Mouse (Mus musculus) Muller cell, postnatal 12 days (primary cell): ENCODE results near the gene Nectin2.

ENCODE experiments used
- DNase-seq: peaks from one replicate; pipeline ENCODE4 v3.0.0-alpha.2; 2015; ENCODE audit errors: inconsistent ontology term

Nectin2 gene

GRCm38 (mm10) chr7:19713196-19713595 lies 37.1 kb downstream of the Nectin2 start:
- no peak for DNase-seq

GRCm38 (mm10) chr7:19712414-19712813 lies 37.9 kb downstream of the Nectin2 start:
- no peak for DNase-seq

DNA sequence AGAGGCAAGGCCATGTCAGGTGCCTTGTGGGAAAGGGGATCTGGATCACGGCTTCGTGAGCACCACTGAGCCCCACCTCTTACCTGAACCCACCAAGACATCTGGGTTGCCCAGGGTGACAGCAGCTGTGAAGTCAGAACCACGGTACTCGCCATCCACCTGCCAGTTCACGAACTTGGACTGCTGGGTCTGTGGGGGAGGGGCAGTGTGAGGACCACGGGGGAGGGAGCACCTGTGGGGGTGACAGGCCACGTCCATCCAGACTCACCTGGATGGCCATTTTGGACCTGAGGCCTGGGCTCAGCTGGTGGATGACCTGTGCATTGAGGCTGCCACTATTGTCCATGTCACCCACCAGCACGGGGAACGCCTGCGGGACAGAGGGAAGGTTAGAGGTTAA lies 39.6 kb downstream of the Nectin2 start:
- no peak for DNase-seq

DNA sequence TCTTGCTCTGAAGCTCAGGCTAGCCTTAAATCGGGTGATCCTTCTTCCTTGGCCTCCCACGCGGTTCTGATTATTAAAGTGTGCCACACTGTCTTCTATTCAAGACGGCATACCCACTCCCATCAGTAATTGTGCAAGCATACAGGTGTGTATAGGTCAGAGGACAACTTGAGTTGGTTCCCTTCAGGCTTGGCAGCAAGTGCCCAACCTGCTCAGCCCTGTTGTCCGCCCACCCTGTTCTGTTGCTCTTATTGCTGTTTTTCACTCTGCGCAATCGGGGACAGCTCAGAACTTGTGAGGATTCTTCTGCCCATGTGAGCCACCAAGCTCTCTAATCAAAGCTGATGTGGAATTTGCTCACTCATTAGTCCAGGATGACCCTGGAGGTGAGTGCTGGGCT lies 45.0 kb downstream of the Nectin2 start:
- no peak for DNase-seq

DNA sequence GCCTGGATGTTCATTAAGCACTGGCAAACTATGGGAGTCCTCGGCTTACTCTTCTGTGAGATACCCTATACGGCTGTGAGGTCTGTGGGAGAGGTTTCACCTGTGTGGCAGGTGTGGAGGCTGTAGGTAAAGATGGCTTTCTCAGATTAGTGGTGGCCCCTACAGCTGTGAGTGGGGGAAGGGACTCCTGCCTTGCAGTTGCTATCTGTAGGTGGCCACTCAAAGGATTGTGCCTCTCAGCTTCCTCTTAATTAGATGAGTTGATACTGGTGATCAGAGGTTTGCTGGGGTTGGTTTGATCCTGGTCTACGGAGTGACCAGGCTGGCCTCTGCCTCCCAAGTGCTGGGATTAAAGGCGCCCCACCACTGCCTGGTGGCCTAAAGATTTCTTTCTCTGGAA lies 45.8 kb downstream of the Nectin2 start:
- no peak for DNase-seq

DNA sequence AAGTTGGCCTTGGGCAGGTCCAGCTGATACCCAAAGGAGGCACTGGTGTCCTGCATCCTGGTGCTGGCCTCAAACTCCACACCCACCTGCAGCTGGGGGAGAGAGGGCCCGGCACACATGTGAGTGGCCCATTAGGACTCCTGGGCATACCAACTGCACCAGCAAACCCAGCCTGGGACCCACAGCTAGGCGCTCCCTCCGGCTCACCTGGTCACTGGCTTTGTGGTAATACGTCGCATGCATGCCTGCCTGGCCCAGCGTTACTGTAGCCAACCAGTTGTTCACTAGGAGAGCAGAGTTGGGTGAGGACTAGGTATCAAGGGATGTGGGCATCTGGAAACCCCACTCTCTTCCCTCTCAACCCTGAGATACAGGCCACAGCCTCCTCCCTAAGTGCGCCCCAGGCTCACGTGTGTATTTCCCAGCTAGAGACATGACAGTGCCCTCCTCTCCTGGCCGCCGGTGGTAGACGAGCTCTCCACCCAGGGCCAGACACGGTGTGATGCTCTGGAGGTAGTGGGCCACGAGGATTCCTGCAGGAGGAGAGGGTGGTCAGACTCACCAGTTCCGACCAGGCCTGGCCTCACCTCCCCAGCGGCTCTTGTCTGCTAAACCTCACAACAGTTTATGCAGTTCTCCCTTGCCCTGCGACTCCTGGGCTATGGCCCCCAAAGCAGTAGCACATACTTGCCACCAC lies 47.3 kb downstream of the Nectin2 start:
- no peak for DNase-seq

DNA sequence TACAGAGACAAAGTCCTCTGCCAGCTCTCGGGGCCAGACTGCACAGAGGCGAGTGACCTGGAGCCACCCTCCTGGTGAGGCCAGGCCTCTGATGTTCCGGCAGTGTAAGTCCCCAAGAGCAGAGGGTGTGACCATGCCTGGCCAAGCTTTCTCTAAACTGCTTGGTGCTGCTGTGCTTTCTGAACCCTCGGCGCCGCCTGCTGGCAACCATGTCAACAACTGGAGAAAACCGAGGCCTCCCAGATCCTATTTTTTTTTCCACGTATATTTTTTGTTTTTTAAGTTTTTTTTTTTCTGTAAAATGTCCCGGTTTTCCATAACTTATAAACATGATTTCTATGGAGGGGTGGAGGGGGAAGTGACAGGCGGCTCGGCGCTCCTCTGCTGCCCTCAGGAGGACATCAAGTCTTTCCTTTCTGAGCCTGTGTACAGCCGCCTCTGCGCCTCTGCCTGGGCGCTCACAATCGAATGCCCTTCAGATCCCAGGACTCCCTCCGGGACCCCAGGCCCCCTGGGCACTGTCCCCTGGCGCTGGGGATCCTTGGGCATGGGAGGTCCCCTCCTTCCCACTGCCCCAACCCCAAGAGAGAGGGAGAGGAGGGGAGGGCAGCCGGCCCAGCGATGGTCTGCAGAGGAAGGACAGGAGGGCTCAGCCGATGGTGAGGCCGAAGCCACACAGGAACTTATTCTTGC lies 49.1 kb downstream of the Nectin2 start:
- peak; percentile 69 for DNase-seq

GRCm38 (mm10) chr7:19700299-19701068 lies 49.8 kb downstream of the Nectin2 start:
- no peak for DNase-seq

DNA sequence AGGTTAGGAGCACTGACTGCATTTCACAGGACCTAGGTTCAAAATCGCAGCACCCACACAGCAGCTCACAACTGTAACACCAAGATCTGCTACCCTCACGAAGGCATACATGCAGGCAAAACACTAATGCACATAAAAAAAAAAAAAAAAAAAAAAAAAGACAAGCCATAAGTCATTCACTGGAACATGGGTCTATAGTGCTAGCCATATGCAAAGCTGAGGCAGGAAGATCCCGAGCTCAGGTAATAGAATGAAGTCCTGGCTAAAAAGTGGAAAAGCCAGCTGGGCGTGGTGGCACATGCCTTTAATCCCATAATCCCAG lies 50.5 kb downstream of the Nectin2 start:
- DNase-seq, result no peak

DNA sequence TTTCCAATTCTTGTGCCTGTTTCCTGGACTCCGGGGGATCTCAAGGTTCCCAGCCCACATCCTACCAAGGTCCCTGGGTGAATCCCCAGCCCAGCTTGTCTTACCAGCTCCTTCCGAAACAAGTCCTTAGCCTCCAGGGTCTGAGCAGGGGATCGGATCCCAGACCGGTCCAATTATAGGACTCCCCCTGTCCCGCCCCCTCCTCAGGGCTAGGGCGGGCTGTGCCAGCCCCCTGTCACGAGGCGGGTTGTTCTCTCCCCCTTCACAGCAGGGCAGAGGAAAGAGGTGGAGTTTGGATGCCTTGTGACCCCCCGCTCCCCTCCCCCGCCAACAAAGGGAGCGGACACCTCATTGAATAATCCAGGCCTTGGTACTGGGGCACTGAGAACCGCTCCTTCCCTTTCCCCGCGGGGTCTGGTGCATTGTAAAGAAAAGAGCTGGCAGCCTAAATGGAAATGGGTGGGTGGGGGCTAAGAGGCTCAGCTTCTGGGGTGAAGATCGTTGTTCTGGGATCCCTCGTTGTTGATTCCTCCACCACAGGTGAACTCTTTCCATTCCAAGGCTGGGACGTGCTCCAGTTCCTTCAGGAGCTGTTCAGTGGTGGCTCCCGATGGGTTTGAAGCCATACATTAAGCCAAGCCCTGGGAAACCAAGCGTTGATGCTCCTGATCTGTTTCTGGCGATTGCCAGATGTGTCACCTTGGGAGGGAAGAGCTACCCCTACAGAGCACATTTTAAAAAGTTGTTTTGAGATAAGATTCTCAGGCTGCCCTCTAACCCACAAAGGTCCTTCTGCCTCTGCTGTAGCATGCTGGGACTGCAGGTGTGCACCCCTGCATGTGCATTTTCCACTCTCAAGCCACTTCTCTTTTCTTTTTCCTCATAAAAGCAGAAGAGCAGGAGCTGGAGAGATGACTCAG lies 51.1 kb downstream of the Nectin2 start, which contains the start of gene Apoe:
Gene Apoe, minus strand, starts transcription at position 282 of the 920 bp plus-strand sequence.
- DNase-seq, result peak; percentile 83

- peak; percentile 75 for DNase-seq
Observed at GRCm38 (mm10) chr7:19697949-19698906, 52.1 kb downstream of the Nectin2 start.

DNA sequence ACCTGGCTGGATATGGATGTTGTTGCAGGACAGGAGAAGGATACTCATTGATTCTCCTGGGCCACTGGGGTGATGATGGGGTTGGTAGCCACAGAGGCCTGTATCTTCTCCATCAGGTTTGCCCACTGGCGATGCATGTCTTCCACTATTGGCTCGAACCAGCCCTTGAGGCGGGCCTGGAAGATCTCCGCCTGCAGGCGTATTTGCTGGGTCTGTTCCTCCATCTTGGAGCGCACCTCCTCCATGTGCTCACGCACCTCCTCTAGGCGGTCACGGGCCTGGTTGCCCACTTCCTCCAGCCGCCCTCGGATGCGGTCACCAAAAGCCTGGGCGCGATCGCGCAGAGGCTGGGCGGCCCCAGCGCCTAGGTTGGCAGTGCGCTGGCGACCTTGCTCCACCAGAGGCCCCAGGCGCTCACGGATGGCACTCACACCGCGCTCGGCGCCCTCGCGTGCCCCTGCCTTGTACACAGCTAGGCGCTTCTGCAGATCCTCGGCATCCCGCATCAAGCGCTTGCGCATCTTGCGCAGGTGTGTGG lies 53.9 kb downstream of the Nectin2 start:
- DNase-seq, result no peak

- no peak for DNase-seq
Observed at GRCm38 (mm10) chr7:19695881-19696280, 54.4 kb downstream of the Nectin2 start.

GRCm38 (mm10) chr7:19695213-19695594 lies 55.1 kb downstream of the Nectin2 start:
- DNase-seq, result no peak

GRCm38 (mm10) chr7:19694336-19695212 lies 55.7 kb downstream of the Nectin2 start:
- no peak for DNase-seq

DNA sequence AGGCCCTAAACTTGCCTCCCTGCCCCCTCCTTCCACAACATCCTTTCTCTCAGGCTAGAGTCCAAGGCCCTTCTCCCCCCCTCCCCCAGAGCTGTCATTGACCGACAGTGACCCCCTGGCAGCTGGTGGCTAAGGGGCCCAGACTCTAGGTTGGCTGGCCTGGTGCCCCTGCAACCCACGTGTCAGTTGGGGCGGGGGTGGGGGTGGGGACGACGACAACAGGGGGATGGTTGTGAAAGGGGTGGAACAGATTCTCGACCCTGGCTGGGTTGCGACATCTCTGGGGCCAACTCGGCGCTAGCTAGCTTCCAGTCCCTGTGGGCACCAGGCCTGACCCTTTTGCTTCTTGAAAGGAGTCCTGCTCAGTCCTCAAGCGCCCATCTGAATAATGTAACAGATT lies 56.9 kb downstream of the Nectin2 start:
- peak; percentile 65 for DNase-seq

DNA sequence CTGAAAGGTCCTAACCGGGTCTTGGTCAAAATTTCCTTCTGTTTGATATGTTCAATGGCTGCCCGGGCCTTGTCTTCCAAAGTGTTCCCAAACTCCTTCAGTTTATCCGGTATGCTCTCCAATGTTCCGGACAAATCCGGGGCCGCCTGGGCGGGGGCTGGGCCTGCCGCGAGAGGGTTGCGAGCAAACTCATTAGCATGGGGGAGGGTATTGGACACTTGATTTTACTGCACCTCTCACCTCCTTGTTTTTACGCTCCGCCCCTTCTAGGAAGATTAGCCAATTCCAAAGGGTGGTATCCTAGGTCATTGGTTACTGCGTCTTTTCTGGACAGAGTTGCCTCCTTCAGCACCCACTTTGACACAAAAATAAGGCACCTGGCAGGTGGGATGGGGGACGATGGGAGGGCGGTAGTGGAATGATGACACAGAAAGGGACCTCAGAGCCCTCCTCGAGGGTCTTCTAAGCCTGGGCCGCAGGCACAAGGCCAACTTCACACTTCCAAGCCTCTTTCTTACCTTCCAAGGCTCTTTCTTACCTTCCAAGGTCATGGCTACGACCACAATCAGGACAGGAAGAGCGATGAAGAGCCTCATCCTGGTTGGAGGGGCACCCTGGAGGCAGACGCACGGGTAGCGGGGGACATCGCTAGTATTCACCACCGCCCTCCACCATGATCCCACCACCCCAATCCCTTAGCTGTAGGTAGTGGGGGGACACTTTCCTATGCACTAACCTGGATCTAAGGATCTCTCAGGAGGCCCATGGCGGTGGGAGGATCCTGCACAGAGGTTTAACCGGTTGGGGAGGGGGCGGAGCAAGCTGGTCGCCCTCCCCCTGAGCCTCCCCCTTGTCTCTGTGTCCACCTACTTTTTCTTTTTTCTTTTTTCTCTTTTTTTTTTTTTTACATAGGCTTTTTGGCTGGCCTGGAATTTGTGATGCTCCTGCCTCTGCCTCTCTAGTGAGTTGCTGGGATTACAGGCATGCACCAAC lies 58.1 kb downstream of the Nectin2 start, which contains the start of gene Apoc1:
Gene Apoc1, minus strand, starts transcription at position 788 of the 993 bp plus-strand sequence.
- DNase-seq, result no peak

- no peak for DNase-seq
Observed at GRCm38 (mm10) chr7:19691434-19691833, 58.8 kb downstream of the Nectin2 start.
